Mouse (Mus musculus): ENCODE data around the gene Marveld2.
A peak's percentile ranks its signal among the peaks of the same experiment; 100 is the strongest.

The Marveld2 gene

GRCm38 (mm10) chr13:100616181-100617087 is at the start of gene Marveld2:
TSS of gene Marveld2 (minus strand) at chr13:100616971.
- peak; percentile 7 for DNase-seq (ENCODE audit: low spot score)

- DNase-seq (ENCODE audit: low spot score), result no peak
Measured at GRCm38 (mm10) chr13:100659864-100660456, 43.2 kb upstream of the Marveld2 start.

GRCm38 (mm10) chr13:100658091-100658490 is 41.3 kb upstream of the Marveld2 start:
- DNase-seq (ENCODE audit: low spot score), result no peak

DNA sequence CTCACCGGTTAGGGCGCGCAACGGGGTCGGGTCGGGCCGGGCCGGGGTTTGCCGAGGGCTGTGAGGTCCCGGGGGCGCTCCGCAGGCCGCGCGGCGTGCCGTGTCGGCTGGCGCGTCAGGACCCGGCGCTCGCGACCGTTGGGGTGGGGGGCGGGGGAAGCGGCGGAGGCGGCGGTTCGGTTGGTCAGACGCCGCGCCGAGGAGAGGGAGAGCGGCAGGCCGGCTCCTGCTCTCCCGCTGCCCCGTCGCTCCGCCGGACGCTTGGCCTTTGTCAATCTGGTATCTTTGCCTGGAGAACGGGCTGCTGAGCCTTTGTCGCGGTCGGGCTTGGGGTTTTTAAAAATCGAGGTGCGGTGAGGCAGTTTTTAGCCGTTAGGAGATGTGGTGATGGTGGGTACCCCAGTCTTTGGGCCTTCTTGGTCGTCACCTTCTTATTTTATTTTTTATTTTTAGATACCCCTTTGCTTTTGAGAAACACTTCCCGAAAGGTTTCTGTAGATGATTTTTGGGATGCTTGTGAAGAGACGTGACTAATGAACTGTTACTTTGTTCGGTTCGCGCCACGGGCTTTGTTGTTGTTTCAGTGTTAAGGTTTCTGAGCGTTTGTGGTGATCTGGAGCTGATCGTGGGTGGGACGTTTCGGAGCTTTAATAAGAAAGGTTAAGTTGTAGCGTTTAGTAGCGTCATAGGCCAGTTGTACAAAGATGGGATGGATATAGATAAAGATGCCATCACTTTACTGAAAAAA is 34.8 kb upstream of the Marveld2 start, which contains the start of gene Taf9:
TSS of gene Taf9 (plus strand) at position 141 of the 748 bp plus-strand sequence.
- DNase-seq (ENCODE audit: low spot score), result no peak

GRCm38 (mm10) chr13:100650550-100651438 is 34.0 kb upstream of the Marveld2 start, which contains the start of the genes Ak6 and Rad17:
TSS of gene Ak6 (plus strand) at chr13:100650979.
TSS of gene Rad17 (minus strand) at chr13:100651051.
- peak; percentile 88 for DNase-seq (ENCODE audit: low spot score)

GRCm38 (mm10) chr13:100648223-100648622 is 31.5 kb upstream of the Marveld2 start:
- no peak for DNase-seq (ENCODE audit: low spot score)

GRCm38 (mm10) chr13:100642471-100643209 is 25.9 kb upstream of the Marveld2 start:
- no peak for DNase-seq (ENCODE audit: low spot score)

- DNase-seq (ENCODE audit: low spot score), result no peak
Measured at GRCm38 (mm10) chr13:100634106-100634691, 17.4 kb upstream of the Marveld2 start.

- no peak for DNase-seq (ENCODE audit: low spot score)
Measured at GRCm38 (mm10) chr13:100622241-100622640, 5.5 kb upstream of the Marveld2 start.

DNA sequence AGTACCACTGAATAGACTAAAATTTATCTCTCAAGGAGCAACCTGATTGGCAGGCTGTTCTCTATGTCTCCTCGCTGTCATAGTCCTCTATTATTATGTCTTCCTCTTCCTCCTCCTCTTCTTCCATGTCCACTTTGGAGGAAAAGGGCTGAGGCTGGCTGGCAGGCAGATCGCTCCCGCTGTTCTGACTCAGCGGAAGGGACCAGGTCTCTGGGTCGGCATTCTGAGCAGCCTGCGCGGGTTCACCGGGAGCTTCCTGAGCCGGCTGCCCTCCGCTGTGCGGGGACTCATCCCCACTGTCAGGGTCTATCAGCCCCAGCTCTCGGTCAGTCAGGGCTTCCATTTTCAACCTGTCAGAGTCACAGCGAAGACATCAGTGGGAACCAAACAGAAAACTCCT is 812 bp upstream of the Marveld2 start:
- DNase-seq (ENCODE audit: low spot score), result no peak

GRCm38 (mm10) chr13:100612903-100613302 is 3.9 kb downstream of the Marveld2 start:
- no peak for DNase-seq (ENCODE audit: low spot score)

GRCm38 (mm10) chr13:100612251-100612650 is 4.5 kb downstream of the Marveld2 start:
- DNase-seq (ENCODE audit: low spot score), result no peak

GRCm38 (mm10) chr13:100611266-100611665 is 5.5 kb downstream of the Marveld2 start:
- DNase-seq (ENCODE audit: low spot score), result no peak

DNA sequence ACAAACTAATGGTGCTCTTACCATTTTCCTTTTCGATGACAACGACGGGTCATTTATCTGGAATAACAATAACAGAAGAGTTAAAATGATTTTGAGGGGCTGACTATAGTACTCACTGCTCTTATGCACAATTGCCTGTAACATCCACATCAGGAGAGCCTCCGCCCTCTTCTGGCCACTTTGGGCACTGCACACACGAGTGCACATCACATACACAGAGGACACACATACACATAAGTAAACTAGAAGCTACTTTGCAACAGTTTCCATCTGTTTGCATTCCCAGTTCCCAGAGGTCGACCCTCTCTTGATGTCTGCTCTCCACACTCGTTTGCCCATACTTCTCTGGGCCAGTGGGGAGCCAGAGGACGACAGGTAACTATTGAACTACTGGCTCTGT is 9.0 kb downstream of the Marveld2 start:
- DNase-seq (ENCODE audit: low spot score), result no peak

- no peak for DNase-seq (ENCODE audit: low spot score)
Measured at GRCm38 (mm10) chr13:100605845-100606244, 10.9 kb downstream of the Marveld2 start.

DNA sequence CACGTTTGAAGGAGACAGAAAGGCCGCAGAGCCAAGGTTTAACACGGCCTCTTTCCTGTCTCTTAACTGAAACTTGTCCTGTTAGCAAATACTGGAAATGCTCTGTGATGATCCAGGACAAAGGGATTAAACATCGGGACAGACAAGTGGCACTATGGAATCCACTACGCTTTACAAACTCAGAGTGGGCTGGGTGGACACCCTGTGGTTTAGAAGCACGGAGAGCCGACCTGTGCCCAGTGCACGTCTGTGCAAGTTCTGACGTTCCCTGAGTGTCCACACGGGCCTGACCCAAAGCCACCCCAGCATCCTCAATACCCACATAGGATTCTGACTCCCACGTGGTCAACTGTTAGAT is 13.1 kb downstream of the Marveld2 start:
- DNase-seq (ENCODE audit: low spot score), result no peak

DNA sequence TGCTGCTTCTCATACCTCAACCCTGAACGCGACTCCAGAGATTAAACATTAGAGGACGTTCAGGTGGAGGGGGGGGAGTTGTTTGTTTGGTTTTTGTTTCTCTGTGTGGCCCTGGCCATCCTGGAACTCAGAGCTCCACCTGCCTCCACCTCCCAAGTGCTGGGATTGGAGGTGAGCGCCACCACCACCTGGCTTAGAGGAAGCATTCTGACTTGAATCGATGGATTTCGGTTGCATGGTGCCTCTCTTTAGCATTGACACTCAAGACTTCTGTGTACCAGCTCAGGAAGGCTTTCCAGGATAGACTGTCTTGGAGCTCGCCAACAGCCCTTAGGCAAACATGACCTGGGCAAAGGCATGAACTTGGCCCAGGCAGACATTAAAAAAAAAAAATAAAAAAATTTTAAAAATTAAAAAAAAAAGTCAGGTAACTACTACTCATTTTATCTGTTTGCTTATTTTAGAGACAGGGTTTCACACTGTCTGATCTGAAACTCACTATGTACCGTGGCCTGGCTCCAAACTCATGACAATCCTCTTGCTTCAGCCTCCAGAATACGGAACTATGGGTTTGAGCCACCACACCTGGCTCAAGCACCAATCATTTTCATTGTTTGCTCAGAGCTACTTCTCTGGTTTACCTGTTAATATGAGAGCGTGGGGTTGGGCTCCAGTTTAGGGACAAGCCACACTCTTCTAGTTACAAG is 13.6 kb downstream of the Marveld2 start:
- DNase-seq (ENCODE audit: low spot score), result no peak

- no peak for DNase-seq (ENCODE audit: low spot score)
Measured at GRCm38 (mm10) chr13:100602239-100602902, 14.4 kb downstream of the Marveld2 start.

GRCm38 (mm10) chr13:100601034-100601433 is 15.7 kb downstream of the Marveld2 start:
- no peak for DNase-seq (ENCODE audit: low spot score)

Measured in left cerebral cortex, adult 11 months (tissue).